Mouse (Mus musculus) c-Kit-positive CD71-positive TER-119-negative erythroid progenitor cells, embryonic 14.5 days (primary cell): Measurements from ENCODE around the gene Enpp7.

Experiments used
- DNase-seq: peaks from one replicate; pipeline ENCODE4 v3.0.0-alpha.2; 2013; ENCODE audit warnings: low read depth

Enpp7 gene

DNA sequence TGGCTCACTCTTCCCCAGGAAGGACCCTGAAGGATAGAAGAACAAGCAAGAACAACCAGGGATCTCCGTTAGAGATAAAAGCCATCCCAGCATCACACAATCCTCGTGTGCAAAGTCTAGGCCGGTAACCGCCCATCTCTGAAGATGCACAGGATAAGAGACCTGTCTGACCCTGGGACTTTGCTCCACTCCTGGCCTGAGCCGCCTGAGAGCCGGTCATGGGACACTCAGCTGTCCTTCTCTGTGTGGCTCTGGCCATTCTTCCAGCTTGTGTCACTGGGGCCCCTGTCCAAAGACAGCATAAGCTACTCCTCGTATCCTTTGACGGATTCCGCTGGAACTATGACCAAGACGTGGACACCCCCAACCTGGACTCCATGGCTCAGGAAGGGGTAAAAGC, at the start of gene Enpp7:
Gene Enpp7, plus strand, starts transcription at position 190 of the 400 bp plus-strand sequence.
- DNase-seq, result no peak

DNA sequence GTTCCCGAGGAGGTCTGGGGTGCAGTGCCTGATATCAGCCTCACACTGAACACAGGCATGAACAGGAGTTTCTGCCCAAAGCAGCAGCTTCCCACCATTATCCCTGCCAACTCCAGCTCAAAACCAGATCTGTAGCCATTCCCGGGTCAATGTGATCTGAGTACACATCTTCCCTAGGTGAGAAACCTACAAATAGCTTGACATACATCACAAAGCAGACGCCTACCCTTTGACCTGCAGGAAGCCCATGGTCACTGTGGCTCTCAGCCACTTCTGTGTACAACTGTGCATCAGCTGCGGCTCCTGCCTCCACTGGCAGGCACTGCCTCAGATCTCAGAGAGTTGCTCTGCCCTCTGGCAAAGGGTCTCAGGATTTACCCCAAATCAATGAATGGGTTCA, 48.3 kb upstream of the Enpp7 start:
- no peak for DNase-seq

DNA sequence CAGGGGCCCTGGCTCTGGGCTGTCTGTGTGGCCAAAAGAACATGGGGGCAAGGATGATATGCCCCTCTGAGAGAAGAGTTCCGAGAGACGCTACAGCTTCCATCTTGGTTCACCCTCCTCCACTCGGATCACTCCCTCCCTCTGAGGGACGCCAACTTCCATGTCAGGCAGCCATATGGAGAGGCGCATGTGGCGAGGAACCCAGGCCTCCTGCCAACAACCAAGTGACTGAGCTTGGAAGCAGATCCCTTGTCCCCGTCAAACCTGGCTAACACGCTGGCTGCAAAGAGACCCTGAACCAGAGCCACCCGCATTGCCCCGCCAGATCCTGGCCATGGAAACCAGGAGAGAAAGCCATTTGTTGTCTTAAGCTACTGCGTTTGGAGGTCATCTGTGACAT, 47.4 kb upstream of the Enpp7 start:
- no peak for DNase-seq

DNA sequence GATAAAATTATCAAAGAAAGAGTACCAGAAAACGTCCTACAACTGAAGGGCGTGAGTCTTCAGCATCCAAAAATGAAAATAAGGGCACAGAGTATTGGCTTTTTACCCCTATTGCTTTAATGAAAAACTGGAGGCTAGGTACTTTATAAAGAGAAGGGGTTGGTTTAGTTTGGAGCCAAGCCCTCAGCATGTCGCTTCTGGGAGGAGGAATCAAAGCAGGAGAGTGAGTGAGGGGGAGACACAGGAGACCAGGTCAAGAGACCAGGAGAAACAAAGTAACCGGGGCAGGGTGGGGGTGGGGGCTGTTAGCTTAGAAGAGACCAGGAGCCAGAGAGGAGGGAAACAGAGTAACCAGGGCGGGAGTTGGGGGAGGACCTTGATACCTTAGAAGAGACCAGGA, 46.7 kb upstream of the Enpp7 start:
- DNase-seq, result no peak

DNA sequence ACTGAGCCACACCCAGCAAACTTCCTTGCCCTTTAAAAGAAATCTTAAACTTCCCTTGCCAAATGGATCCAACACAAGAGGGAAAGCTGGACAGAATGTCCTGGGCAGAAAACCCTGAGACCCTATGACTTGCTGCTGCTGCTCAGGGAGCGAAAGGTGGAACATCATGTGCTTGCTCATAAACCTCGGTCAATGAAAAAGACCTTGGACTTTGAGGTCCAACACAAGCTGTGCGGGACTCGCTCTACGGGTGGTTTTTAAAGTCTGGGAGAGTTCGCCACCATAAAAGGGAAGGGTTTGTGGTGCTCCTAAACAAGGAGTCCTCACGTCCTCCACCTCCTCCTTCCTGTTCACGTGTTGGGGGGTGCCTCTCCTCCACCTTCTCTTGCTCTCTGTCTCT, 42.1 kb upstream of the Enpp7 start:
- no peak for DNase-seq

DNA sequence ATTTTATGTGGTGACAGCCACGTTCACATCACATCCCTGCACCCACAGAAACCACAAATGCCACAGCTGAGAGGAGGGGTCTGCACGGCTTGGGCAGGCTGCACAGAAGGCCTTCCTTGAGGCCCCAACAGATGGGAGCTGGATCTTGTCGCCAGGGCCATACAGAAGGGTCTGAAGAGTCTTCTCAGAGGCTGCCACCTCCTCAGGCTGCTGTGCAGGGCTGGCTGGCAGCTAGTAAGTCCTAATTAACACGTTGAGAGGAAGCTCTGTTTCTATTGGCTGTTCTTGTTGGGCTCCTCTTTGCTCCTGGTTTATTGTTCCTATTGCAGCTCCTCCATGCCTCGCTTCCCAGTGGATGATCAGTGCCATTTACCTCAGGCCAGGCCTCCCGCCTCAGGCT, 33.0 kb upstream of the Enpp7 start:
- no peak for DNase-seq

DNA sequence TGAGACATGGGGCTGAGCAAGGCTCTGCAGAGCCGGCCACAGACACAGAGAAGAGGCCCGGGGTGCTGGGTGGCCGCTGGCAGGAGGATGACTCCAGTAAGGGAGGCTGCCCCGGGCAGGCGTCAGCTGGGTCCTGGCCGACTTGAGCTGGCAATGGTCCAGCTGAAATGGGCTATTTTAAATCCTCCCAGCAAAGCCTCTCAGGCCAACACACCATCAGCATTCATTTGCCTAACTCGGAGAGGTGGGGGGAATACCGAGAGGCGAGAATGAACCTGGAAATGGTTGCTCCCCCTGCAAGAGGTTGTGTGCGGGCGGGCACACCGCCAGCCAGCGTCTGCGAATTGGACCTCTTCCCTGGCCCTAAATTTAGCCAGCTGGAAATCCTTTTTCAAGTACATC, 30.9 kb upstream of the Enpp7 start:
- DNase-seq, result no peak

DNA sequence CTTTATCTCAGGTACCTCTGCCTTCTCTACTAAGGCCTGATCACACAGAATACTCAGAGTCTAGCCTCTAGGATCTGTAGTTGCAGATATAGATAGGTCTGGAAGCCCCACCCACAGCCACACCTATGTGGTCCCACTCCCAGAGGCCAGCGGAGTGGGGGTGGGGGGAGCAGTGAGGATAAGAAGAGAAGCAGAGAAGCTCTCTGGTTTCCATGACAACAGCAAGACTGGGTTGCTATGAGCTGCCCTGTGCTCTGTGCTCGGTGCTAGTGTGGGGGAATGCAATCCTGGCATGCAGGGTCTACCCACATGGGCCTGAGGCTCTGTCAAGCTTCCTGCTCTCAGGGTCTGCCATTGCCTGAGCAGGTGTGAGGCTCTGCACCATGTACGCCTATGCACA, 27.3 kb upstream of the Enpp7 start:
- no peak for DNase-seq

DNA sequence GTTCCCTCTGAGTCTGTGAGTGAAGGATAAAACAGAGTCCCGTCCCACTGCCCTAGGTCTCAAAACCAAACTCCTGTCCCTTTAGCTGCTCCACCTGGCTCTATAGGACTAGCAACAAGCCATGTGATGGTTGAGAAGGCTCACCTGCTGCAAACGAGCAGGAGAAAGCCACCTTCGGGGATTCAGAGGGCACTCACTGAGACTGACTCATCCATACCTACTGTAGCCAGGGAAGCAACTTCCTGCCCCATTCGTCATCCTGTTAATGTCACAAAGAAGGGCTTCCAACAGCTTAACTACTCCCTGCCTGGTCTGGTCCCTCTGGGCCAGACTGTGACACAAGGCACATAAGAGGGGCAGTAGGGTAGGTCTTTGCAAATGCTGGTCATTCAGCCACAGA, 25.5 kb upstream of the Enpp7 start:
- no peak for DNase-seq

DNA sequence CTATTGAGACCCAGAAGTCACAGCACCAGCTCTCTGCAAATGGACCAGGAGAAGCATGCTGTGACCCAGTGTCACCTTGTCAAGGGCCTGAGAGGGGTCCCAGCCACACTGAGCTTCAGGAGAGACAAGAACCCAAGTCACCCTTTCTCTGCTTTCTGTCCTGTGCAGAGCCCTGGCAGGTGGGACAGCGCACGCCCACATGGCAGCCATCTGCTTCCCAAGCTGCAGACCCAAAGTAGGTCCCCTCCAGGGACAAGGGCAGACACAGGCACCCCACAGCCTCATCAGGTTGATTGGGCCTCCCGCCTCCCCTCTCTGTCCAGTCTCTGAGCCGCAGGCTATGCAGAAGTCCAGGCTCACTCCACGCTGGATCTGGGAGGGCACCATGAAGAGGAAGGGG, 24.1 kb upstream of the Enpp7 start:
- DNase-seq, result no peak

DNA sequence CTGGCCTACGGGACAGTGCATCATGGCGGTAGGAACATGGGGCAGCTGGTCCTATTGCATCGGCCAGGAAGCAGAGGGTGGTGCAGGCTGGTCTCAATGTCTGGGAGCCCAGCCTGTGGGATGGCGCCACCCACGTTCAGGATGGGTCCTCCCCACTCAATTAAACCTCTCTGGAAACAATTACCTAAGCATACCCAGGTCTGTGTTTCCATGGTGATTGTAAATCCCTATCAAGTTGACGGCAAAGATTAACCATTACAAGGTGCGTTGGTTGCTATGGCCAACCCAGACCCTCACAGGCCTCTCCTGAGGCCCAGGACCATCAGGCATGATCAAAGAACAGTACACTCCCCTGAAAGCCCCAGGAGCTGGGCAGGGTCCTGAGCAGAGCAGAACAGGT, 22.9 kb upstream of the Enpp7 start:
- no peak for DNase-seq

DNA sequence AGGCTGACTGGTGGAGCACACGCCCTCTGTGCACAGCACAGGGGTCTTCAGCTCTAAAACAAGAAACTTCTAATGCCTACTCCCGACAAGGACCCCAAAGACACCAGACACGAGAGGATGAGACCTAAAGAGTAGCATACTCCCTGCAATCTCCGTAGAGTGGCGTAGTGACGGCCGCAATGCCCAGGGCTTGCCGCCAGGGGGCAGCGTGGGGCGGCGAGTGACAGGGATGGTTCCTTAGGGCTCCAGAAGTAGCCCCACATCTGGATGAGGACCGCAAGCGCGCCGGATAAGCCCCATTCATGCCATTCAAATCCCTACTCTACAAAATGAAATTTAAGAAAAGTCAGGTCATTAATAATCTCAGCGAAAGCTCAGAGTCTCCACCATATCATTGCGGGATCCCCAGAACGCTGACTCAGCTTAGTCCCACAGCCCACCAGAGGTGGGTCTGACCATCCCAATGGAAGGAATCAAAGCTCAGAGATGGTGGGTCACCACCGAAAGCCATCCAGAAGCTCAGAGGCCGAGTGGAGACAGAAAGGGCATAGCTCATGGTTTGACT, 16.4 kb upstream of the Enpp7 start:
- peak; percentile 10 for DNase-seq

DNA sequence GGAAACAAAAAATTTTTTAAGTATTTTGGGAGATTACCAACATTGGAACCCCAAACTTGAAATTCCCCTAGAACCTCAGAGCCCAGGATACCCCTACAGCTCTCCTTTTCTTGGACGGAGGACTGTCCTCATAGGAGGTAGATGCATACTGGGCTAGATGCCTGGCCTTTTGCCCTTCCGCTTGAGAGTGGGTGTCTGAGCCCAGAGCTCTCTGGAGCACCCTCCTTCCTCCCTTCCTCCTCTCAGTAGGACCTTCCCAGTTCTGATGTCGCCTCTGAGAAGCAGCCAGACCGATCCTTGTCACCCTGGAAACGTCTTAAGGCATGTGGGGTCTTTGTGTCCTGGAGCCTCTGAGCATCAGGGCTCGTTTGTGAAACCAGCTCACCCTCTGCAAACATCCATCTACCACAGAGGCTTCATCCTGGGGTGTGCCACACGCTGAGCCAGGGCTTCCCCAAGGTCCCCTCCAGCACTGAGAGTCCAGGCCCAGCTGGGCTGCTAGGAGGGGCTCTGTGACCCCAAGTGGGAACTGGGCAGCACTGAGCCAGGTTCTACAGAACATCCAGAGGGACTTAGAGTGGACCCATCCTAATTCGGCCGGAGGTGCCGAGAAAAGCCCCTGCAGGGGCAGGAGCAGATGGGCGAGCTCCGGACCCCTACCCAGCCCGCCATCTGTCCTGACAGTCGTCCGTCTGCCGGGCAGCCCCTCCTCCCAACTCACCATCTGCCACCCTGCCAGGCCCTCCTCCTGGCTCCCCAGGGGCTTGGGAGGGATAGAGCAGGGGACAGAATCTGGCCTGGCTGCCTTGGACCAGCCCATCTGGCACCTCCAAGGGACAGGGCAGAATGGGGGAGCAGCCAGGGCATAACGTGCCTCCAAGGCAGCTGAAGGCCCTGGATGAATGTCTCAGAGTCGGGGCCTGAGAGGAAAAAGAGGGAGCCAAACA, 15.3 kb upstream of the Enpp7 start:
- DNase-seq, result no peak

DNA sequence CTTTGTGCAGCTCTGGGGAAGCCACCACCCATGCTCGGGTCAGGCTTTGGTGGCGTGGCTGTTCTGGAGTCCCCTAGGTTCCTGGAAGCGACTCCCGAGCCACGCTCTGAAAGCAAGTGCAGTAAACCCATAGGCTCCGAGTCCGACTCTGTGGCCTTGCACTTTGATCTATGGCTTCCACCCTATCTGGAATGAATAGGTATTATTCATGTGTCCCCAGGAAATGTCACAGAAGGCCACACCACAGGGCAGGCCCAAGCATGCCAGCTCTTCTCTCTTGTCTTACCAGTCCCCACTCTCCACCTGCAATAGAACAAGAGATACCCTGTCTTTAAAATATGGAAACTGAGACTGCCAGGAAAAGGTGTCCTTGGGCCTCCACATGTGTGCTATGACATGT, 13.6 kb upstream of the Enpp7 start:
- no peak for DNase-seq

DNA sequence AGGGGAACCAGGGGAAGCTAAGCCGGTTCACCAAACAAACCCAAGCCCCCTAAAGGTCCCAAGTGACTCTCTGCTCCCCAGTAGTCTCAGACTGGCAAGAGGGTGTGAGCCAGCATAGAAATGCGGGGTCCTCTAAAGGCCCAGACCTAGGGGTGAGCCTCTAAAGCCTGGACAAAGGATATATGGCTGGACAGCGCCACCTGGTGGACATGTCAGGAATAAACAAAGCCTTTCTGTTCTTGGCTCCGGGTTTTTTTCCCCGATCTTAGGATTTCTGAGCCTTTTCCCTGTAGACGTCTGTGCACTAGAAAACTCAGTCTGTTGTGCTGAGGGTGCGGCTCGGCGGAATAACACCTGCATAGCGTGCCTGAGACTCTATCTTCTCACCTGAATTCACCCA, 12.6 kb upstream of the Enpp7 start:
- peak; percentile 46 for DNase-seq

DNA sequence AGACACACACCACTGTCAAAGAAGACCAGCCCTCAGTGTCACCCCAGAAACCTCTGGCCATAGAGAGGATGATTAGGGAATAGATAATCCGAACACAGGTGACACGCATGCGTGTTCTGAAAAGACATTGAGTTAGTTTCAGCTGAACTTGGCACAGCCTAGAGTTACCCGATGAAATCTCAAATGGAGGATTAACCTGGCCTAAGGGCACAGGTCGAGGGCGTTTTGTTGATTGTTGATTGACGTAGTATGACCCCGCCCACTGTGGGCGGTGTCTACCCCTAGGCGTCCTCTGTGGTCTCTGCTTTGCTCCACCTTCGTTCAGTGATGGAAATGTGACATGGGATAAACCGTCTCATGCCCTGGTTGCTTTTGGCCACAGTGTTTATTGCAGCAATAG, 12.1 kb upstream of the Enpp7 start:
- DNase-seq, result peak; percentile 25

DNA sequence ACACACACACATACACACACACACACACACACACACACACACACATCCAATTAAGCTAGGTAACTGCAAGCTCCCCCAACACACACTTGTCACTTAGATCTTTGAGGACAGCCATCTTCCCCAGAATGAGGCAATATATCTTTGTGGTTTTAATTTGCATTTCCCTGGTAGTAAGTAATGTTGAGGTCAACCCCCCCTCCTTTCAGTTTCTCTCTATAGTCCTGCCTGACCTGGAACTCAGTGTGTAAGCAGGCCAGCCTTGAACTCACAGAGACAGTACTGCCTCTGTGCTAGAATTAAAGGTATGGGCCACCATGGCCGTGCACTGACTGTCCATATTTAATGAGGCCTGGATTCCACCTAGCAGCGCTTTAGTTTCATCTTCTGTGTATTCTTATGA, 7.6 kb upstream of the Enpp7 start:
- DNase-seq, result no peak

DNA sequence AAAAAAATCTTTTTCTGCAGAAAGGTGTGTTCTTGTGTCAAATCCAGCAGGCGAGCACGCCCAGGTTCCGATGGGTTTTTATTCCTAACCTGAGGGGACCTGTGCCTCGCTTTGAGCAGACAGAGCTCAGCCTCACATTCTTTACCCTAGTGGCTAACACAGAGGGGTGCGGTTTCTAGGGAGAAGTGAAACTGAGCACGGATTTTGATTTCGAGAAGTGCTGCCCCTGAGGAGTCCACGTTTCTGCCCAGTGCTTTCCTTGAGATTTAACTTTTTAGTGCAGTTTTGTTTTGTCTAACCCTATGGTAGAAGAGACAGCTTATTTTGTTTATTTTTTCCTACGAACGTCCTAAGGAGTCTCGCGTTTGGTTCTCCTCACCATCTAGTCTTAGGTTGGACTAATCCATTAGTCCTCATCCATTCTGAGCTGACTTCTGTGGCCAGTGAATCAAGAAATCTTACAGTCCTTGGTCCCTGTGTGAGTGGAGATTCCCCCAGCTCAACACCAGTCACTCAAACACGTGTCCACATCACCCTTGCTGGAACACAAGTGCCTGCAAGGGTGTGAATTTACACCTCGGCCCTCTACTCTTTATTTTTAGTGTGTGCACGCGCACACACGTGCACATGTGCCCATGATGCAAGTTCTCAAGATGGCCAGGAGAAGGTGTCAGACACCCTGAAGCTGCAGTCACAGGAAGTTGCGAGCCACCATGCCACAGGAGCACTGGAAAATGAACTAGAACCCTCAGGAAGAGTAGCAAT, 6.8 kb upstream of the Enpp7 start:
- DNase-seq, result no peak

DNA sequence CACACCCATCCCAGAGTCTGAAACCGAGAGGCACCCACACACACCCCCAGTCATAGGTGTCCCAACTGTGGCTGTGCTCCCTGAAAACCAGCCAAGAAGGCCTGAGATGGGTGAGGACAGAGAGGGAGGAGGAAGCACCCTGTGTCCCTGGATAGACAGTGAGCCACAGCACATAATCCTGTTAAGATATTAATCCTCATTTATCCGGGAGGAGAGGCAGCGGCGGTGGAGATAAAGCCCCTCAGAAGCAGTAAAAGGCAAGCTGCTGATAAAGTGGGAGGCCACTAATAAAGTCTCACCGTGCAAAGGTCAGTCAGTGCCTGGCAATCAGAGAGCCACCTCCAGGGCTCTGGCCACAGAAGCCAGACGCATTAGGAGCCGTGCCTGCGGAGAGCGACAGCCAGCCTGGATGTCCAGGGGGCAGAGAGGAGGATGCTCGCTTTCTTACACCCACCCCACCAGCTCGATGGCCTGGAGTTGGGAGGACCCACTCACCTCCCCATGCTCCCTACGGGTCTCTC, 5.3 kb upstream of the Enpp7 start:
- DNase-seq, result no peak

DNA sequence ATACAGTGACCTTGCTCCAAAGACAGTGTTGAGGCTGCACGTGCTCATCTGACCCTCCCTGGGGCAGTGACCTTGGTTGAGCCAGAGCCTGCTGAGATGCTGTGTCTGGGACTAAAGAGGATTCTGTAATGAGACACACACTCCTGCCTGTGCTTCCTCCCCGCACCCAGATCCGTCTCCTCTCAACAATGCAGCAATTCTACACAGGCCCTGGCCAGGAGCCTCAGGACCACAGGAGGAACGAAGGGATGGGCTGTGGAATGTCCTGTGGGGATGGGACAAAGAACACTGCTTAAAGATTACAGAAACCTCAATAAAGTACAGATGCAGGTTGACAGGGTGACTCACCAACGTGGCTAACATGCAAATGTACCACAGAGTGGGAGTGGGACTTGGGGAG, 2.4 kb upstream of the Enpp7 start:
- DNase-seq, result no peak

DNA sequence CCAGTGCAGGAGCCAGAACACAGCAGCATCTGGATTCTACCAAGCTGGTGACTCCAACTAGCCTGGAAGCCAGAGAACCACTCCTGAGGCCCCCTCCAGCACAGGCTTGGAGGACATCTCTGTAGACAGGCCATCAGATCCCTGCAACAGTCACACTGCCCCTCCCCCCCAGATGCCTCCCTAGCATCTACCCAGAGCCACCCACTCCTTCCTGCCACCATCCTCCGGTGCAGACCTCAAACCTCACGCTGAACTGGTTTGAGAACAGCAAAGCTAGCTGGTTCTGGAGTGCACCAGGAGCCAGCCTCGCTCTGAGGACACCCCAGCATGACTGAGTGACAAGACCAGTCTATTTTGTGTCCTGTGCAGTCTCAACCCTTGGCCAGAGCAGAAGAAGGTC, 4.8 kb downstream of the Enpp7 start:
- DNase-seq, result no peak

DNA sequence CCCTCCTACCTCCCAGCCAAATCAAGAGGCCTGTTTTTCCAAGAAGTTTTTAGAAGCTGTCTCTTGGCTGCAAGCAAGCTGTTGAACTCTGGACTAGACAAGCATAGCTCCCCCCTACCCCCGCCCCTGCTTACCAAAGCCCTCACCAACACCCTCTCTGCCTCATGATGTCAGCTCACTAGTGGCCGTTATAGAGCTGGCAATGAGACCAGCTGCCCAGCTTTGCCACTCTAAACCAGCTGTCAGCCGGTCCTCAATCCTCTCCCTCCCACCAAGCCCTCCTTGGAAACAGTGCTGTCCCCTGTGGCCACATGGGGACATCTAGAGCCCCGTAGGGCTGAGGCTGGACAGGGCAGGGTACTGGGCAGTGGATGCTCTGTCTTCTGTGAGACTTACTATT, 7.5 kb downstream of the Enpp7 start:
- no peak for DNase-seq

DNA sequence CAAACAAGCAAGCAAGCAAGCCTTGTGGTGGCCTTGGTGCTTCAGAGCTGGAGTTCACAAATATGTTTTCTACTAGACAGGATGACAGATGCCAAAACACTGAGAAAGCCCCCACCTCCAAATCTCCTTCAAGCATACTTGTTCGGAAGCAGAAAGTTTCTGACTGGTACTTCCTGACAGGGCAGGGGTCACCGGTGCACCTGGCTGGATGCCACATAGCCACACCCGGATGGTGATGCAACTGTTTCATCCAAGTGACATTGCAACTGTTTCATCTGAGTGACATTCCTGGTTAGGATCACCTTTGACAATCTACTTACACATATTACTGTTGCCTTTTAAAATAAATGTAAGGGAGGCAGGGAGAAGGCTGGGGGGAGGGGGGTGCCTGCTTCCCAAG, 9.2 kb downstream of the Enpp7 start:
- DNase-seq, result no peak
